Mouse (Mus musculus) ES-E14 (cell line): ENCODE data around the gene Ern2. TPM values are rescaled to one million over a fixed set of nuclear protein-coding genes. Genes with fewer than 3 reads are reported as not detected.

Experiments
- DNase-seq: peaks from one replicate; pipeline ENCODE4 v3.0.0-alpha.2; 2013; ENCODE audit warnings: low read depth, low spot score
- H3K27ac ChIP-seq: 2 replicates; pipeline ENCODE4 v1.5.1; 2012; ENCODE audit warnings: low read depth, mild to moderate bottlenecking, low read length, moderate library complexity, mixed read lengths; ENCODE audit not compliant: poor library complexity, insufficient read depth, severe bottlenecking
- H3K36me3 ChIP-seq: 2 replicates; pipeline ENCODE4 v1.6.1; 2012; ENCODE audit warnings: mild to moderate bottlenecking, low read length, moderate library complexity, mixed read lengths; ENCODE audit not compliant: control insufficient read depth, poor library complexity, insufficient read depth, severe bottlenecking
- H3K4me1 ChIP-seq, 2 experiments: fragments of 150-350 bp in 1 of 2; sonication (generic) in 1 of 2; 2 replicates each; pipeline ENCODE4 v1.6.1; 2012; ENCODE audit warnings: low read length in 2 of 2, mild to moderate bottlenecking in 1 of 2, mixed read lengths in 1 of 2; ENCODE audit not compliant: control insufficient read depth in 2 of 2, insufficient read depth in 2 of 2, poor library complexity in 1 of 2
- H3K4me3 ChIP-seq, 2 experiments: fragments of 150-350 bp in 1 of 2; sonication (generic) in 1 of 2; 2 replicates each; pipeline ENCODE4 v1.5.1; 2012; ENCODE audit warnings: low read length in 2 of 2, low read depth in 1 of 2, mild to moderate bottlenecking in 1 of 2, mixed read lengths in 1 of 2; ENCODE audit not compliant: insufficient read depth in 1 of 2, poor library complexity in 1 of 2, severe bottlenecking in 1 of 2
- H3K9ac ChIP-seq: 2 replicates; pipeline ENCODE4 v1.6.1; 2012; ENCODE audit warnings: low read depth, mild to moderate bottlenecking, low read length, mixed read lengths; ENCODE audit not compliant: poor library complexity, insufficient read depth, severe bottlenecking
- H3K9me3 ChIP-seq: fragments of 150-350 bp; sonication (generic); 2 replicates; pipeline ENCODE4 v1.6.1; 2012; ENCODE audit warnings: low read depth, mild to moderate bottlenecking, low read length; ENCODE audit not compliant: control insufficient read depth, insufficient read depth
- CHD2 ChIP-seq: IDR thresholded peaks from 2 replicates; pipeline ENCODE4 v1.6.1; 2014; ENCODE audit warnings: mild to moderate bottlenecking, low read depth, low read length, inconsistent platforms
- HCFC1 ChIP-seq: IDR thresholded peaks from 2 replicates; pipeline ENCODE4 v1.6.1; 2012; ENCODE audit warnings: low read length, inconsistent platforms, borderline replicate concordance; ENCODE audit not compliant: insufficient read depth
- MAFK ChIP-seq: IDR thresholded peaks from 2 replicates; pipeline ENCODE4 v1.6.1; 2014; ENCODE audit warnings: mild to moderate bottlenecking, low read depth, low read length, inconsistent platforms; ENCODE audit not compliant: insufficient read depth
- ZC3H11A ChIP-seq: IDR thresholded peaks from 2 replicates; pipeline ENCODE4 v1.6.1; 2012; ENCODE audit warnings: low read depth, mild to moderate bottlenecking, inconsistent platforms, low read length, borderline replicate concordance
- ZNF384 ChIP-seq: IDR thresholded peaks from 2 replicates; pipeline ENCODE4 v1.6.1; 2012; ENCODE audit warnings: low read depth, low read length, inconsistent platforms
- in situ Hi-C, 2 experiments: fragments of 600-800 bp; cut with MboI; formaldehyde crosslinking; loops; one replicate each; pipeline ENCODE4 v1.15.1; 2025; ENCODE audit warnings: low sequenced_read_pairs in 2 of 2, inconsistent platforms in 1 of 2; ENCODE audit not compliant: unreplicated experiment in 2 of 2
- total RNA-seq: library from RNA; depleted of rRNA; stranded (reverse); fragments of 300-350 nt; gene quantifications from 2 replicates; pipeline ENCODE4 v1.2.3, GENCODE M21; 2012

Ern2 gene
- total RNA-seq, 1 experiment = not detected

DNA sequence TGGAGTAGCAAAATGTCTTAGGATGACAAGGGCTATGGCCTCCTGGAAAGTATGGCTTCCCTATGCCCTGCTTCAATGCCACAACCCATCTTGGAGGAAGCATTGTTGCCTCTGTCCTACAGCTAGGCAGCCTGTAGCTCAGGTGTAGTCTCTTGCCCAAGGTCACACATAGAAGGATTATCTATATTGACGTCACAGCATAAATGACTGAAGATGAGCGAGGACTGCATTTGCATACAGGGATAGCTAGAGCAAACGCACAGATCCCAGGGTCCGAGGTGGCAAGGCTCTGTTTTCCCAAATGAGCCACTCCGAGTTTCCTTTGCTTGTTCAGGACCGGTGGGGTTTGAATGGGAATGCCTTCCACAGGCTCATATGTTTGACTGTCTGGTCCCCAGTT is 15.3 kb downstream of the Ern2 start:
- Histone ChIP-seq H3K36me3 (peaks cover 48% of the 10 kb centered on the region), H3K4me3 (no peak overlapping the region), H3K9me3 (no peaks in the 10 kb centered on the region), H3K27ac (no peak overlapping the region), H3K4me1 (peaks cover 0 to 6% of the 10 kb centered on the region in 2 experiments; a peak in 1 of 4 replicates), H3K9ac (no peak overlapping the region)
- in situ Hi-C loops = no loop called here
- no peak for TF ChIP-seq HCFC1
- TF ChIP-seq MAFK = no peak
- TF ChIP-seq ZNF384 = no peak
- no peak for TF ChIP-seq ZC3H11A
- no peak for TF ChIP-seq CHD2
- DNase-seq = no peak

DNA sequence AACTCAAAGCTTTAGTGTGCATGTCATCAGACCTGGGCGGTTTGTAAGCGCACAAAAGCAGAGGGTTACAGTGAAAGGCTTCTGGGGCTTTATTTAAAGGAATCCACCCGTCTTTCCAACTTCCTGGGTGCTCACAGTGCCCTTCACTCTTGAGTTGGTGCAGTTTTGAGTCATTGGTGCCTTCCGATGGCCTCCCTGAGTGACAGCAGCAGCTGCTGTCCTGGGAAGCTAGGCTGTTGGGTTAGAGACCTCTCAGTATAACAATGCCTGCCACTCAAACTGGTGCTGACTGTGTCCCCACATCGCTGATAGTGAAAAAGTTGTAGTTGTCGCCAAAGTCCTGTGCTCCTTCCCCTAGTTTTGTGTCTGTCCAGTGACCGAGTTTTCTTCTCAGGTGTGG is 18.8 kb downstream of the Ern2 start:
- no peaks in the 10 kb centered on the region for H3K9me3 ChIP-seq

DNA sequence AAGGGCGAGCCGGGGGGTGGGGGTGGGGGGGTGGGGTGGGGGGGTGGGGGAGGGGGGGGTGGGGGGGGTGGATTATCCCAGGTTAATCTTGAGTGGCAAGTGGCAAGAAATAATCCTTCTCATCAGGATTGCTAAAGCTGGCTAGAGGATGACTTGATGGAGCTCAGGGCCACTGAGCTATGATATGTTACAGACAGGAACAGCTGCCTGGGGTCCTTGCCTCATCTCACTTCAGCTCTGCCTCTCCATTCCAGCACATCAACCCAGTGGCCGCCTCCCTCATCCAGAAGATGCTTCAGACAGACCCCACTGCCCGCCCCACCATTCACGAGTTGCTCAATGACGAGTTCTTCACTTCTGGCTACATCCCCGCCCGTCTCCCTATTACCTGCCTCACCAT is 22.2 kb downstream of the Ern2 start:
- in situ Hi-C loops = no loop called here
- peaks cover 76% of the 10 kb centered on the region for H3K36me3 ChIP-seq

More for the DNA sequence above, 18.8 kb downstream of the Ern2 start:
- TF ChIP-seq HCFC1 = no peak
- Histone ChIP-seq H3K27ac (no peak overlapping the region), H3K4me3 (no peak overlapping the region), H3K36me3 (peaks cover 76% of the 10 kb centered on the region), H3K9ac (no peak overlapping the region; the same call in 1 of the 2 replicates), H3K4me1 (peaks cover 0 to 10% of the 10 kb centered on the region in 2 experiments; a peak in 1 of 4 replicates)
- in situ Hi-C loops = no loop called here
- DNase-seq = no peak

DNA sequence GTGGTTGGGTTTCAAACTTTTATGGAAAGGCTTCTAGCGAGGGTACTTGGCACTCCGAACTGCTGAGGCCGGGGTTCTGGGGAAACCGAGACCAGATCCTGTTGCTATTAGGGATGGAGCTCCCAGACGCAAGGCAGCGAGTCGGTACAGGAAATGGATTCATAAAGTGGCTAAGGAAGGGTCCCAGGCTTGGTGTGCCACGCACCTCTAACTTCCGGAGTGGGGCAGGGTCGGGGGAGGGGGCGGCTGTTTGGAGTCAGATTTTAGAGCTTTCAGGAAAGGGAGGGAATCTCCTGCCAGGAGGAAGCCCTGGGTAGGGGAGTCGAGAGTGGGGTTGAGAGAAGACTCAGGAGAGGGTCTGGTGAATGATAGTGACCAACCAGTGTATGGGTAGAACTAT is 26.0 kb downstream of the Ern2 start:
- in situ Hi-C loops = no loop called here
- Histone ChIP-seq H3K9me3 (no peaks in the 10 kb centered on the region), H3K4me1 (peaks cover 2 to 24% of the 10 kb centered on the region in 2 experiments; a peak in 2 of 4 replicates), H3K4me3 (peak overlapping the region; percentile 90 to 95), H3K9ac (peak overlapping the region; percentile 93), H3K36me3 (peaks cover 44% of the 10 kb centered on the region), H3K27ac (peak overlapping the region; percentile 57; the same call in 1 of the 2 replicates)
- DNase-seq = no peak
- TF ChIP-seq ZNF384 = no peak
- no peak for TF ChIP-seq MAFK
- no peak for TF ChIP-seq HCFC1

More for the DNA sequence above, 22.2 kb downstream of the Ern2 start:
- TF ChIP-seq CHD2 (no peak), HCFC1 (no peak), MAFK (no peak), ZNF384 (no peak), ZC3H11A (no peak)
- Histone ChIP-seq H3K4me3 (no peak overlapping the region), H3K9ac (no peak overlapping the region), H3K27ac (no peak overlapping the region), H3K9me3 (no peaks in the 10 kb centered on the region), H3K4me1 (peaks cover 2 to 24% of the 10 kb centered on the region in 2 experiments; a peak in 2 of 4 replicates)
- DNase-seq = no peak
